Mouse (Mus musculus): Measurements from ENCODE around the gene Vac14. TPM values are rescaled to one million over a fixed set of nuclear protein-coding genes. Genes with fewer than 3 reads are reported as not detected.

The Vac14 gene
- polyA plus RNA-seq, 2 experiments, result 19.1 to 24.8 TPM

DNA sequence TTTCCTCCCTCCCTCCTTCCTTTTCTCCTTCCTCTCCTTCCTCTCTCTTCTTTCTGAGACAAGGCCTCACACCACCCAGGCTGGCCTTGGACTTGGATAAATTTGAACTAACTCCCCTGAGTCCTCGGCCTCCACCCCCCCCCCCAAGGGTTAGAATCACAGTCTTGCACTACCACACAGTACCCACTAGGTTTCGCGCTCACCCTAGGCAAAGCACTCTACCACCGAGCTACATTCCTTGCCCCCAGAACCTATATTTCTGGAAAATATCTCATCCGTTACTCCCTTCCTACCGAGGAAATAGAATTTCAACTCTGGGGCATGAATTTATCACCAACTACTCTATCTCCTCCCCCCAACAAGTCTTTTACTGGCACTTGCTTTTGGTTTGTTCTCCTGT is 143.6 kb downstream of the Vac14 start:
- ATAC-seq (ENCODE audit: low FRiP score, low read depth), result no peak
- TF ChIP-seq POLR2A (IDR thresholded peaks at IDR 0.05; ENCODE audit: borderline replicate concordance, extremely low read depth, insufficient read depth, insufficient read length), result no peak

DNA sequence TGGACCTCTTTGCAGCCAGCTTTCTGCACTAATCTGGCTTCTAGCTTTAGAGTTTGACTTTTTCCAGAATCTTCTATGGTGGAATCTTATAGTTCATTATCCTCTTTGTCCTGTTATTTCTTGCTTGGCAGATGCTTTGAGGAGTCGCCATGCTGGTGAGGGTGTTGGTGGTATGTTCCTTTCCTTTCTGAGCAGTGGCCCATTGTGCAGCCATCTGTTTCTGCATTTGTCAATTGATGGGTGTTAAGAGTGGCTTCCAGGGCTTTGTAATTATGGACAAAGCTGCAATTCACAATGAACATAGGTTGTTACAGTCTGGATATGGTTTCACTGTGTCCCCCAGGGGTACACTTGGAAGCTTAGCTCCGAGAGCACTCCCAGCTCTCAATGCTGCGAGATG is 146.3 kb downstream of the Vac14 start:
- Histone ChIP-seq H3K4me3 (replicated peaks; ENCODE audit: low read length) (no peak overlapping the region), H3K4me2 (replicated peaks; ENCODE audit: low read depth, low read length, severe bottlenecking) (no peak overlapping the region), H3K9ac (ENCODE audit: low read depth, low read length, severe bottlenecking) (no peak overlapping the region), H3K27ac (replicated peaks; ENCODE audit: low read depth, low read length) (no peak overlapping the region), H3K4me1 (ENCODE audit: control insufficient read depth, insufficient read depth, low read length) (no peaks in the 10 kb centered on the region), H3K36me3 (ENCODE audit: control insufficient read depth, insufficient read depth, low read length) (no peaks in the 10 kb centered on the region), H3K9me3 (ENCODE audit: control insufficient read depth, low read length) (no peaks in the 10 kb centered on the region), H3K27me3 (ENCODE audit: control insufficient read depth, insufficient read depth, low read length) (no peaks in the 10 kb centered on the region)
- TF ChIP-seq POLR2A (IDR thresholded peaks at IDR 0.05; ENCODE audit: borderline replicate concordance, extremely low read depth, insufficient read depth, insufficient read length), result no peak
- DNase-seq (ENCODE audit: low spot score), result no peak
- ATAC-seq (ENCODE audit: low FRiP score, low read depth), result no peak
- 75% methylated on average over 3 of the region's 3 CpGs for WGBS

More for the DNA sequence above, 143.6 kb downstream of the Vac14 start:
- WGBS, result 64% methylated on average over 6 of the region's 6 CpGs
- H3K4me3 ChIP-seq (replicated peaks; ENCODE audit: low read length), result no peak overlapping the region
- no peak overlapping the region for H3K9ac ChIP-seq (ENCODE audit: low read depth, low read length, severe bottlenecking)
- H3K9me3 ChIP-seq (ENCODE audit: control insufficient read depth, low read length), result no peaks in the 10 kb centered on the region
- no peak overlapping the region for H3K27ac ChIP-seq (replicated peaks; ENCODE audit: low read depth, low read length)
- H3K4me1 ChIP-seq (ENCODE audit: control insufficient read depth, insufficient read depth, low read length), result no peaks in the 10 kb centered on the region
- no peak overlapping the region for H3K4me2 ChIP-seq (replicated peaks; ENCODE audit: low read depth, low read length, severe bottlenecking)
- H3K36me3 ChIP-seq (ENCODE audit: control insufficient read depth, insufficient read depth, low read length), result no peaks in the 10 kb centered on the region
- no peaks in the 10 kb centered on the region for H3K27me3 ChIP-seq (ENCODE audit: control insufficient read depth, insufficient read depth, low read length)
- no peak for DNase-seq (ENCODE audit: low spot score)

DNA sequence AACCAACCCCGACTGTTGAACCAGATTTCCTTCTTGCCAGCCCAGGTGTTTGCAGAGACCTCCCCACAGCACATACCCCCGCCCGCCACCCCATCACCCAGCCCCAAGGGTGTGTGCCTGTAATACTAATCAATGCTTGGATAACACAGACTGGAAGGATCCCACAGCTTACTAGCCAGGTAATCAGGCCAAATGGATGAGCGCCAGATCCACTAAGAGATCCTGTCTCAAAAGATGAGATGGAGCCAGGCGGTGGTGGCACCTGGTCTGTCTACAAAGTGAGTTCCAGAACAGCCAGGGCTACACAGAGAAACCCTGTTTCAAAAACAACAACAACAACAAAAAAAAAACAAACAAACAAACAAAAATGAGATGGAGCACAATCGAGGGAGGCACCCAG is 148.9 kb downstream of the Vac14 start:
- H3K4me1 ChIP-seq (ENCODE audit: control insufficient read depth, insufficient read depth, low read length), result no peaks in the 10 kb centered on the region
- 89% methylated on average over 6 of the region's 6 CpGs for WGBS
- H3K4me2 ChIP-seq (replicated peaks; ENCODE audit: low read depth, low read length, severe bottlenecking), result no peak overlapping the region
- ATAC-seq (ENCODE audit: low FRiP score, low read depth), result no peak
- no peak overlapping the region for H3K27ac ChIP-seq (replicated peaks; ENCODE audit: low read depth, low read length)
- no peaks in the 10 kb centered on the region for H3K9me3 ChIP-seq (ENCODE audit: control insufficient read depth, low read length)
- no peaks in the 10 kb centered on the region for H3K36me3 ChIP-seq (ENCODE audit: control insufficient read depth, insufficient read depth, low read length)
- no peak for DNase-seq (ENCODE audit: low spot score)
- no peak overlapping the region for H3K4me3 ChIP-seq (replicated peaks; ENCODE audit: low read length)
- no peak overlapping the region for H3K9ac ChIP-seq (ENCODE audit: low read depth, low read length, severe bottlenecking)
- no peak for TF ChIP-seq POLR2A (IDR thresholded peaks at IDR 0.05; ENCODE audit: borderline replicate concordance, extremely low read depth, insufficient read depth, insufficient read length)
- no peaks in the 10 kb centered on the region for H3K27me3 ChIP-seq (ENCODE audit: control insufficient read depth, insufficient read depth, low read length)

Other genes with a start within 250 kb of the Vac14 start
- gene Mtss1l, start 102.9 kb downstream of the Vac14 start, polyA plus RNA-seq (2012; rRNA removed), result 78.7 and 115 TPM in 2 replicates
- 19.1 and 28.0 TPM in 2 replicates for gene Mtss1l, start 102.9 kb downstream of the Vac14 start, polyA plus RNA-seq (2014; fragmentation: Nextera tagmentation; extraction: Ambion mirVana)
- 1.4 and 1.6 TPM in 2 replicates for gene Il34, start 187.3 kb downstream of the Vac14 start, polyA plus RNA-seq (2012; rRNA removed)
- 0.95 and 1.2 TPM in 2 replicates for gene Il34, start 187.3 kb downstream of the Vac14 start, polyA plus RNA-seq (2014; fragmentation: Nextera tagmentation; extraction: Ambion mirVana)
- 41.2 and 44.5 TPM in 2 replicates for gene Cog4, start 228.0 kb downstream of the Vac14 start, polyA plus RNA-seq (2012; rRNA removed)
- gene Cog4, start 228.0 kb downstream of the Vac14 start, polyA plus RNA-seq (2014; fragmentation: Nextera tagmentation; extraction: Ambion mirVana), result 65.5 and 75.4 TPM in 2 replicates
- 92.7 and 96.2 TPM in 2 replicates for gene Sf3b3, start 228.2 kb downstream of the Vac14 start, polyA plus RNA-seq (2012; rRNA removed)
- gene Sf3b3, start 228.2 kb downstream of the Vac14 start, polyA plus RNA-seq (2014; fragmentation: Nextera tagmentation; extraction: Ambion mirVana), result 132 and 150 TPM in 2 replicates